Mouse (Mus musculus) neural tube, postnatal 0 days (tissue): ENCODE data around the gene Cer1. TPM values are rescaled to one million over a fixed set of nuclear protein-coding genes. Genes with fewer than 3 reads are reported as not detected.

ENCODE experiments used
- polyA plus RNA-seq: library from polyadenylated mRNA; unstranded; fragments of >200 nt; fragmentation: Nextera tagmentation; extraction: Ambion mirVana; gene quantifications from 2 replicates; pipeline ENCODE4 v1.2.1, GENCODE M21; 2015

Gene Cer1
- polyA plus RNA-seq = 0.09 TPM in 1 of 2 replicates, not detected in the other

GRCm38 (mm10) chr4:82884636-82885534 lies at the start of gene Cer1:
Cer1 (minus strand) TSS chr4:82885148.

GRCm38 (mm10) chr4:82859131-82860125 lies 25.5 kb downstream of the Cer1 start, which contains the start of gene Zdhhc21:
Zdhhc21 (minus strand) TSS chr4:82859958.

Other genes with a start within 250 kb of the Cer1 start
- 33.1 and 33.9 TPM in 2 replicates for gene Nfib, start 179.4 kb downstream of the Cer1 start, polyA plus RNA-seq
- gene Zdhhc21, start 25.2 kb downstream of the Cer1 start, polyA plus RNA-seq = 12.8 and 13.0 TPM in 2 replicates
- gene Frem1, start 167.2 kb upstream of the Cer1 start, polyA plus RNA-seq = 0.94 and 1.5 TPM in 2 replicates